Mouse (Mus musculus) myocyte (in vitro differentiated cells): ENCODE data around the gene Urb1. TPM values are rescaled to one million over a fixed set of nuclear protein-coding genes. Genes with fewer than 3 reads are reported as not detected.

ENCODE experiments used
- H3K27me3 ChIP-seq: one replicate; pipeline ENCODE4 v1.6.1; 2011; ENCODE audit not compliant: control insufficient read depth, insufficient read depth, insufficient read length
- H3K36me3 ChIP-seq: one replicate; pipeline ENCODE4 v1.6.1; 2011; ENCODE audit not compliant: control insufficient read depth, insufficient read depth
- H3K4me2 ChIP-seq: one replicate; pipeline ENCODE4 v1.6.1; 2011; ENCODE audit warnings: low read depth, control low read depth
- H3K4me3 ChIP-seq: one replicate; pipeline ENCODE4 v1.5.1; 2011; ENCODE audit warnings: mild to moderate bottlenecking, control low read depth, moderate library complexity
- H3K79me2 ChIP-seq: one replicate; pipeline ENCODE4 v1.6.1; 2011; ENCODE audit not compliant: control insufficient read depth, insufficient read depth
- H3ac ChIP-seq: one replicate; pipeline ENCODE4 v1.6.1; 2011; ENCODE audit not compliant: control insufficient read depth, insufficient read length
- CEBPB ChIP-seq: IDR thresholded peaks from 2 replicates; pipeline ENCODE4 v1.6.1; 2011; ENCODE audit warnings: mild to moderate bottlenecking, moderate library complexity; ENCODE audit not compliant: poor library complexity, insufficient read depth, severe bottlenecking
- E2F4 ChIP-seq: IDR thresholded peaks from one replicate; pipeline ENCODE4 v1.6.1; 2011; ENCODE audit warnings: mild to moderate bottlenecking, control low read depth, moderate library complexity; ENCODE audit not compliant: insufficient read depth
- MAX ChIP-seq: IDR thresholded peaks from one replicate; pipeline ENCODE4 v1.6.1; 2011; ENCODE audit warnings: low read depth, mild to moderate bottlenecking, control low read depth
- MYOD1 ChIP-seq, 3 experiments: IDR thresholded peaks; one replicate each; pipeline ENCODE4 v1.6.1; 2011; ENCODE audit warnings: control low read depth in 2 of 3, low read depth in 2 of 3, mild to moderate bottlenecking in 2 of 3, moderate library complexity in 1 of 3; ENCODE audit not compliant: insufficient read length in 2 of 3, control insufficient read depth in 1 of 3
- MYOG ChIP-seq, 3 experiments: IDR thresholded peaks; one replicate each; pipeline ENCODE4 v1.6.1; 2011; ENCODE audit warnings: control low read depth in 2 of 3, low read depth in 2 of 3, mild to moderate bottlenecking in 2 of 3; ENCODE audit not compliant: insufficient read length in 2 of 3, control insufficient read depth in 1 of 3, insufficient read depth in 1 of 3
- POLR2A ChIP-seq: IDR thresholded peaks from one replicate; pipeline ENCODE4 v1.6.1; 2011; ENCODE audit warnings: low read depth, mild to moderate bottlenecking, control low read depth, moderate library complexity; ENCODE audit not compliant: insufficient read length
- POLR2AphosphoS2 ChIP-seq: IDR thresholded peaks from one replicate; pipeline ENCODE4 v1.6.1; 2011; ENCODE audit warnings: low read depth, control low read depth; ENCODE audit not compliant: insufficient read length
- REST ChIP-seq: IDR thresholded peaks from one replicate; pipeline ENCODE4 v1.6.1; 2011; ENCODE audit warnings: mild to moderate bottlenecking, control low read depth, moderate library complexity; ENCODE audit not compliant: insufficient read depth, insufficient read length
- SRF ChIP-seq: IDR thresholded peaks from one replicate; pipeline ENCODE4 v1.6.1; 2011; ENCODE audit warnings: low read depth; ENCODE audit not compliant: control insufficient read depth, insufficient read length
- TCF12 ChIP-seq: IDR thresholded peaks from one replicate; pipeline ENCODE4 v1.6.1; 2011; ENCODE audit warnings: mild to moderate bottlenecking, control low read depth; ENCODE audit not compliant: poor library complexity, insufficient read depth, severe bottlenecking
- TCF3 ChIP-seq: IDR thresholded peaks from one replicate; pipeline ENCODE4 v1.6.1; 2011; ENCODE audit warnings: low read depth, control low read depth; ENCODE audit not compliant: insufficient read length
- USF1 ChIP-seq: IDR thresholded peaks from one replicate; pipeline ENCODE4 v1.6.1; 2011; ENCODE audit warnings: low read depth, mild to moderate bottlenecking, control low read depth, moderate library complexity
- polyA plus RNA-seq: library from polyadenylated mRNA; unstranded; fragments of >200 nt; fragmentation: generic; extraction: Trizol; gene quantifications from one replicate; pipeline ENCODE4 v1.2.1, GENCODE M21; 2012; ENCODE audit warnings: missing spikeins

Urb1 gene
- polyA plus RNA-seq, 1 experiment: 4.5 TPM

- Histone ChIP-seq H3K36me3 (no peaks in the 10 kb centered on the region), H3K79me2 (no peaks in the 10 kb centered on the region), H3K4me2 (no peak overlapping the region), H3ac (no peak overlapping the region), H3K27me3 (no peaks in the 10 kb centered on the region), H3K4me3 (no peak overlapping the region)
- TF ChIP-seq USF1 (no peak), MAX (no peak), MYOG (IDR thresholded peaks at IDR 0.05; ENCODE audit: control insufficient read depth in 1 of 3, insufficient read depth in 1 of 3, insufficient read length in 2 of 3, low read depth in 2 of 3) (no peak), E2F4 (no peak), TCF3 (no peak), TCF12 (no peak), POLR2A (no peak), POLR2AphosphoS2 (no peak), MYOD1 (IDR thresholded peaks at IDR 0.05; ENCODE audit: control insufficient read depth in 1 of 3, insufficient read length in 2 of 3, low read depth in 2 of 3) (no peak), CEBPB (no peak), SRF (no peak), REST (no peak)
Measured at GRCm38 (mm10) chr16:90837431-90837830, 27.2 kb upstream of the Urb1 start.

DNA sequence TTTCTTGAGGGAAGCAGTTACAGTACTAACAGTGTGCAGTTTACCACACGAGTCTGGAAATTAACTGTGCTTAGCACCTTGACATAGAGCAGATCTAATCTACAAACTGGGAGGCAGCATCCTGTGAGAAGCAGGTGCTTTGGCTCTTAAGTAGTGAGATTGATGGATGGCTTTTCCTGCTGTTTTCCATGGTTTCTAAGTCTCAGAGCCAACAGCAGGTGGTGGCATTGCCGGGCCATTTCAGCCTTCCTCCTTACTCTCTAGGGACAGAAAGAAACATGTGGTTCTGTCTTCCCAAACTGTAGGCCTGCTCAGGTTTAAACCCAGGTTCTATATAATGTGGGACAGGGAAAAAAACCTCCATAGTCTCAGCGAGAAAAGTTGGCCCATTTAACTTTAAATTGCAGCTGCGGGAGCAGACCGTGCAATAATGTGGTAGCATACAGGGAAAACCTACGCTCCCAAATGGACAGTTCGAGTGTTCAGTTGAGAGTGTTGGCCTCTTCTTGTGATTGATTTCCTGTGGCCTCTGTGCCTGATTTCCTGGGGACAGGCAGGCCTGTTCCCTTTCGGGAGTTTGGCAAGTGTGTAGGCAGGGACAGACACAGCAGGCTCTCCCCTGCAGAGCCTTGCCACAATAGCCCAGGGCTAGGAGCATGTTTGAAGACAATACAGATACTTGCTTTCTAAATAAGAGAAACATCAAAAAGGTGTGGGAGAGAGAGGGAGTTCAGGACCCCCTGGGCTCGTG lies 23.0 kb upstream of the Urb1 start:
- Histone ChIP-seq H3ac (no peak overlapping the region), H3K27me3 (no peaks in the 10 kb centered on the region), H3K4me3 (no peak overlapping the region), H3K79me2 (no peaks in the 10 kb centered on the region), H3K36me3 (no peaks in the 10 kb centered on the region), H3K4me2 (peak overlapping the region; percentile 12)
- TF ChIP-seq SRF (no peak), POLR2AphosphoS2 (no peak), TCF3 (no peak), TCF12 (no peak), MYOD1 (IDR thresholded peaks at IDR 0.05; ENCODE audit: control insufficient read depth in 1 of 3, insufficient read length in 2 of 3, low read depth in 2 of 3) (no peak), MAX (no peak), MYOG (IDR thresholded peaks at IDR 0.05; ENCODE audit: control insufficient read depth in 1 of 3, insufficient read depth in 1 of 3, insufficient read length in 2 of 3, low read depth in 2 of 3) (no peak), E2F4 (no peak), POLR2A (no peak), USF1 (no peak)

DNA sequence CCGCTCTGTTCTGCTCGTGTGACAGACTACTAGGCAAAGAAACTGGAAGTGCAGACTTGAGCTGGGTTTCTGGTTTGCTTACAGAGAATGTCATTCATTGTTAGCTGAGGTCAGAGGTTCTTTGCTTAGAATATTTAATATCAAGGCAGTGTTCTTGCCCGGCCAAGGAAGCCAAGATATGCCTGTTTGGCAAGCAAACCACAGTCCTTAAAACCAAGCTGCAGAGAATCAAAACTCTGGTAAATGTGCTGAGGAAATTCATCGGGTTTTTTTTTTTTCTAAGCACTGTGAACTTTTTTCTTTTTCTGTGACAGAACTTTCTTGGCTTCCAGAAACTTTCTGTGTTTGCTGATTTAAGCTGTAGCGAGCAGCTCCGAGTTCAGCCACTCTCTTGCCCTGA lies 22.3 kb upstream of the Urb1 start:
- Histone ChIP-seq H3ac (no peak overlapping the region), H3K4me2 (peak overlapping the region; percentile 100), H3K27me3 (no peaks in the 10 kb centered on the region), H3K79me2 (no peaks in the 10 kb centered on the region), H3K4me3 (no peak overlapping the region), H3K36me3 (no peaks in the 10 kb centered on the region)
- TF ChIP-seq E2F4: no peak
- TF ChIP-seq MAX: no peak
- TF ChIP-seq MYOG (IDR thresholded peaks at IDR 0.05; ENCODE audit: control insufficient read depth in 1 of 3, insufficient read depth in 1 of 3, insufficient read length in 2 of 3, low read depth in 2 of 3): no peak
- TF ChIP-seq SRF: no peak
- TF ChIP-seq TCF3: no peak
- no peak for TF ChIP-seq MYOD1 (IDR thresholded peaks at IDR 0.05; ENCODE audit: control insufficient read depth in 1 of 3, insufficient read length in 2 of 3, low read depth in 2 of 3)
- no peak for TF ChIP-seq CEBPB
- no peak for TF ChIP-seq POLR2AphosphoS2
- no peak for TF ChIP-seq REST
- TF ChIP-seq USF1: no peak
- TF ChIP-seq TCF12: no peak
- no peak for TF ChIP-seq POLR2A

DNA sequence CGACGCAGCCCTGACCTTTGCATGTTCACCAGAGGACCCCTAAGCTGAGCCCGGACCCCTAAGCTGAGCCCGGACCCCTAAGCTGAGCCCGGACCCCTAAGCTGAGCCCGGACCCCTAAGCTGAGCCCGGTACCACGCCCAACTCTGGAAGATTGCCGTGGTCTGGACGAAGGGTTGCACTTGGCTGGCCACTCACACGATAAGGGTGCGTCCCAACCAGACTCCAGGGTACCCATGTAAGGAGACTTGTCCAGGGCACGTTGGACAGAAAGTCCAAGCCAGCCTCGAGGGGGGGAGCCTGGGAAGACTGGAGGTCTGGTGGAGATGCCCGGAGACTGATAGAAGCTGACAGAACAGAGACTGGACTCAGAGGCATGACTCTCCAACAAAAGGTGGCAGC lies 21.5 kb upstream of the Urb1 start:
- H3K36me3 ChIP-seq: no peaks in the 10 kb centered on the region
- H3K27me3 ChIP-seq: no peaks in the 10 kb centered on the region
- peak overlapping the region; percentile 55 for H3K4me3 ChIP-seq
- peak overlapping the region; percentile 100 for H3K4me2 ChIP-seq
- TF ChIP-seq MYOD1 (IDR thresholded peaks at IDR 0.05; ENCODE audit: control insufficient read depth in 1 of 3, insufficient read length in 2 of 3, low read depth in 2 of 3) (no peak), SRF (no peak), MAX (no peak), REST (no peak), MYOG (IDR thresholded peaks at IDR 0.05; ENCODE audit: control insufficient read depth in 1 of 3, insufficient read depth in 1 of 3, insufficient read length in 2 of 3, low read depth in 2 of 3) (no peak), TCF12 (no peak), USF1 (no peak), TCF3 (no peak), POLR2AphosphoS2 (no peak), POLR2A (no peak), CEBPB (no peak), E2F4 (no peak)
- H3K79me2 ChIP-seq: no peaks in the 10 kb centered on the region
- H3ac ChIP-seq: peak overlapping the region; percentile 43
